Mouse (Mus musculus) naive thymus-derived CD4-positive, alpha-beta T cell, adult 2 months (primary cell): ENCODE measurements around the gene Zfp366.

Source experiments
- DNase-seq: peaks from one replicate; pipeline ENCODE4 v3.0.0-alpha.2; 2011; ENCODE audit warnings: low read depth

Zfp366 gene

GRCm38 (mm10) chr13:99254215-99254614 lies 69.6 kb downstream of the Zfp366 start:
- no peak for DNase-seq

GRCm38 (mm10) chr13:99254781-99255180 lies 70.2 kb downstream of the Zfp366 start:
- no peak for DNase-seq

GRCm38 (mm10) chr13:99256916-99257315 lies 72.3 kb downstream of the Zfp366 start:
- DNase-seq = no peak

DNA sequence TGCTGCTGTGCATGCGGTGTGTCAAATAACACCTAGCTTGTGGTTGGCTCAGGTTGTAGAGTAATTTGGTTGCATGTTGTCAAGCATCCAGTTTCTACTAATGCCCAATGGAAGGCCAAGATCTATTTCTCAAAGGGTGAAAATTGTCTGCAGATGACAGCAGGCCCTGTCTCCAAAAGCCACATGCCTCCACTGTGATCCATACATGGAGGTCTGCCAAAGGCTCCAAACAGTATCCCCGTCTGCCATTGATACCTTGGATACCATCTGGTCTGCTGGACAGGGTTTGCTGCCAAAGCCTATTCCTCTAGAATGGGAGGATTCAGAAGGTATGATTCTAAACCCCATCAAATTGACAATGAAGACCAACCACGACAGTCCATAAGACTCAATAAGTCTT lies 74.1 kb downstream of the Zfp366 start:
- DNase-seq = no peak

DNA sequence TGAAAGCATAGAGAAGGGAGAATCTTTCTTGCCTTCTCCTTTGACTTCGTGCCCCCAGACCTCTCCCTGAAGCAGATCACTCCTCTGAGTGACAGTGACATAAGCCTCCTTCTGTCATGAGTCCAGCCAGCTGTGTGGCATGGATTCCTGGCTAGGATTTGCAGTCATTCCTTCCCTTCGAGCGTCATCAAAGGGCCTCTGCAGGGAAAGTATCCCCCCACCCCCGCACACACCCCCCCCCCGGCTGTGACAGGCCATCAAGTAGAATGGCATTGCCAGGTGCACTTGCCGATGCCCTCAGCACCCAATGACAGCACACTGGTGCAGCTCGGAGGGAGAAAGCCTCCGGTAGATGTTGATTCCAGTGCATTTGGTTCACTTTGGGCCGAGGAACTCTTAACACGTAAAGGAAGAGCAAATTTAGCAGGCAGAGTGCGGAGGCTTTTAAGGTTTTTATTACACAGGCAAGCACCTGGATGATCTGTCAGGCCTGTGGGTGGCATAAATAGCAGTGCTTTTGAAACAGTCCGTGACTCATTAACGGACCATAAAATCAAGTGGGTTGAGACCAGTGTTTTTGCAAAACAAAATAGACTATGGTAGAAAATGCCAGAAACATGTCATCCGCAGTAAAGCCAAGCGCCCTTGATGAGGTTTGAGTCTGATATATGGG lies 75.0 kb downstream of the Zfp366 start:
- DNase-seq = no peak

- no peak for DNase-seq
Measured at GRCm38 (mm10) chr13:99262406-99262805, 77.8 kb downstream of the Zfp366 start.

DNA sequence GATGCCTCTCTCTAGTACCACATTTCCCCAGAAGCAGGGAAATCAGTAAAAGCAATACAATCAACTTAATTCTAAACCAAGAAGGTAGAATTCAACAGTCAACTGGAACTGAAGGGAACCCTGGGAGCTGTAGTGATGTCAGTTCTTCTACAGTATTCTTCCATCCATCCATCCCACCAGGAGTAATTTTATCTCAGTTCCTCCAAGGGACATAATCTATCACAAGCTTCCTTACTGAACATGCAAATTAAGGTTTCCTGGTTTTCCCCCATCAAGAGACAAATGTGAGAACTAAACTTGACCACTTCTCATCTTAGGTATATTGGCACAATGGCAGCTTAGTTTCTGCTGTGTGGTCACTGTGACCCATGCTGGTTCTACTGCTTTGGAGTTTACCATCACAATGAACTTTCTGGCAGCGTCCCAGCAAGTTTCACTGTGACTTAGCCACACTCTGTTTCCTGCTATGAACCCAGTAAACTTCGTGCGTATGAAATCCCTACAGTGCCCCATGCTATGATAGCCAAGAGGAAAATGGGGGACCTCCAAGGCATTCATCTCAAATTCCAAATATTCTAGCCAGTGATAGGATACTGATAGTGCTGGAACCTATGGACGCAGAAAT lies 78.6 kb downstream of the Zfp366 start:
- DNase-seq = no peak

DNA sequence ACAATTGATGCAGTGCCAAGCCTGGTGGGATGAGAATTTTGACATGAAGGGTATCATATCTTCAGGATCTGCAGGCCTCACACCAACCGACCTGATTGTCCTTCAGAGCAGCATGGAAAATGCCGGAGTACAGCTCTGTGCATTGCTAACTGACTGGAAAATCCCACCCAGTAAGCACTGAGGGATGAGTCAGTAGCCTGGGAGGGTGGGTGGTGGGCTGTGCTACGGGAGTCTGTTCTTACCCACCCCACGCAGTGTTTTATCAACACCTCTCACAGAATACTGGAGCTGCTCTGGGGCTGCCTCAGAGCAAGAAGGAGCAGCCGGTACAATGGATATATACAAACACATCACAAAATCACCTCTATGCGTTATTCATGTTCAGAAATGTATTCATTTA lies 79.9 kb downstream of the Zfp366 start:
- no peak for DNase-seq

GRCm38 (mm10) chr13:99272046-99272445 lies 87.4 kb downstream of the Zfp366 start:
- no peak for DNase-seq

GRCm38 (mm10) chr13:99277521-99277920 lies 92.9 kb downstream of the Zfp366 start:
- DNase-seq = no peak

DNA sequence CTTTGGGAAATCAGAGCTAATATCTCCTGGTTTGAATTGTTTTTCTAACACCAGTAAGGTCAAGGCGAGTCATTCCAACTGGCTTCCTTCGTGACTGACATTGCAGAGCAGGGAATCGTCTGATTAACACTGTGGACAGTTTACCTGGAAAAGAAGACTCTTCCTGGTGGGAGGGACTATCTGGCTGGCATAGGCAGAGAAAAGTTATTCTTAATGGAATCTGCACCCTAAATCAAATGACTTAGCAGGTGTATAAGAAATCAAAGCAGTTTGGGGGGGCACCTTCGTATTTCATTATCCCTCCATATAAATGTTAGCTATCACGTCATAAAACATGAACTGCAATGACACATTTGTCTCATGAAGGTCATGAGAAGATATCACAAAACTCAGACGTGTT lies 93.9 kb downstream of the Zfp366 start:
- DNase-seq = no peak

DNA sequence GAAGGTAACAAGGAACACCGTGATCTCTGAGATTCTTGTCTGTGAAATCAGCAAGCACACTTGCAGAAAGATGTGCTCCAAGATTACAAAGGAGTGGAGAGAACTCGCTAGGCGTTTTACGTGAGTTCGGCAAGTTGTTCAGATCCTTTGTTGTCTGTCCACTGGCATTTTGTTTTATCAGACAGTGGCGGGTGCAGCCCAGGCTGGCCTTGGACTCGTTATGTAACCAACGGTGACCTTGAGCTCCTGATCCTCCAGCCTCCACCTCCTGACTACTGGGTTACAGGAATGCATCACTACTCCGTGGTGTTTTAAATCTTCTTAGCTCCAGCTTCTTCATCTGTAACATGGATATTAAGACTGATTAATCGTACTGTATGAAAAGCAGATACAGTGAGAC lies 94.7 kb downstream of the Zfp366 start:
- no peak for DNase-seq

GRCm38 (mm10) chr13:99282961-99283360 lies 98.3 kb downstream of the Zfp366 start:
- DNase-seq = no peak

GRCm38 (mm10) chr13:99283916-99284315 lies 99.3 kb downstream of the Zfp366 start:
- no peak for DNase-seq

- DNase-seq = no peak
Measured at GRCm38 (mm10) chr13:99284400-99285160, 100.0 kb downstream of the Zfp366 start.

GRCm38 (mm10) chr13:99285241-99285640 lies 100.6 kb downstream of the Zfp366 start:
- DNase-seq = no peak

DNA sequence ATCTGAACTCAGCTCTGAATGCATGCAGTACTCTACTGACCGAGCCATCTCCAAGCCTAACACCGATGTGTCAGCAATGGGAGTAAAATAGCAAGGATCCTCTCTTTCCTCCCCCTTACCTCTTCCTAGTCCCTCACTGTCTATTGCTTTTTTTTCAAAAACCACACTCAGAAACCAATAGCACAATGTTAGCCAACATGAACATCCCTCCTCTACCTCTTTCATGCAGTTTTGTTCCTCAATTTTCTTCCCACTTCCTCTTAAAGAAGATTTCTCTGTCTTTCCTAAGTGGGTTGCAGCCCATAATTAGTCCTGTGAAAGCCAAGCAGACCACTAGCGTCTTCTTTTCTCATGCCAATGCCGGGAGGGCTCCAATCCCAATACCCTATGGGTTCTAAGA lies 102.6 kb downstream of the Zfp366 start:
- DNase-seq = no peak

DNA sequence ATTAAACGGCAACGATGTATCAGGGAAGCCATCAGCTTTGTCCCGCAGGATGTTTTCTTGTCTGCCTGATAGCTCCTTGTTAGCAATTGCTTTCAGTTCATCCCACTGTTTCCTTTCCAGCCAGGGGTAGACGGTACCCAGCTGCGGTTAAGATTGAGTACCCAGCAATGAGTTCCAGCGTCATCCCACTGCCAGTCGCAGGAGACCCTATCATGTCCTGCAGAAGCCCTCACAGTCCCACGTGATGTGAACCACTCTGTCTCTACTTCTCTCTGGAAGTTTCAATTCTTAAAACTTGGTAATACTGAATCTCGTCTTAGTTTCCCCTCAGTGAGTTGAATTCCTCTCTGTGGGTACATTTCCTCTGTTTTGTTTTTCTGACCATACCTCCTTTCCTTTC lies 103.2 kb downstream of the Zfp366 start:
- no peak for DNase-seq

DNA sequence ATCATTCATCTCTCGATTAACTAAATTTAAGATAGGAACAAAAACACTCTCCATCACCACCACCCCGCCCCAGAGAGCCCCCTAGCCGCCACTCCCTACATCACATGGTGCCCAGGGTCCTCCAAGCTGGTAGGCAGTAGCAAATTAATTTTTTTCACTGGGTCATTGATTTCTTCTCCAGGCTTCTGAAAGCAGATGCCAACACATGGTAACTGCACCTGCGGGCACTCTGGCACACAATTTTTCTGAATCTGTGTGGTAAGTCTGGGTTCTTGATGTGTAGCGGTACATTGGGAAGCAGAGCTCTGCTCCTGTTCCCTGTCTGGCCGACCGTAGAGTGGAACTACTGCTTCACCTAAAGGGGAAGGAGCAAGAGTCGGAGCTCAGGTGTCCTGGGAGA lies 106.1 kb downstream of the Zfp366 start:
- no peak for DNase-seq

DNA sequence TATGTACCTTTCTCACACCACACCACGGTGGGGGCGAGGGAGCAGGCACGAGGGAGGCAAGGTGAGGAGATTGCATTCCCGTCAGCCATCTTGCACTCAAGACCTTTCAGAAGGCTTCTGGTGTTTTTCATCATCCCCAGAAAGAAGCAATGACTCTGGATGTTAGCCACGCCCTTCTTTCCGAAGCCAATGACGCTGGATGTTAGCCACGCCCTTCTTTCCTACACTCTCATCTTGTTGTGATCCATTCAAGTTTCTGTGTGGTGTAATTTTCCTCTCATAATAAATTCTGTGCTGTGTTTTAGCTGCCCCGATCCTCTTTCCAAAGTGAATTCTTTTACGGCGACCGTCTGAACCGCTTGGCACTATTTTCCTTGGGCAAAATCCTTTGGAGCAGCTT lies 109.6 kb downstream of the Zfp366 start:
- no peak for DNase-seq

DNA sequence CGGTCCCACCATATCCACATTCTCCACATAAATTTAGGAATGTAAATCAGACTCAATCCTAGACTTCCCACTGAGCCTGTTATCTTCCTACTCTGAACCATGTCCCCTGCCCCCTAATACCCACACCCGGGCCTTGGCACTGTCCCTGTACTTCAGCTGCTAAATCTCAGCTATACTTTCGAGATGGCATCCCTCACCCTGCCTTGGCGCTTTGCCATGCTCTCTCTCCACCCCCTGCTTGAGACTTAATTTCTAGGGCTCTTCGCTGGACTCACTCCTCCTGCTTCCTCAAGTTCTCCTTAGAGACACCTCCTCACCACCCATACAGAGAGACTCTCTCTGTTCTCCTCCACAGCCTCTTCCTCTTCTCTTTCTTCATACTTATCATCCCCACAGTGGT lies 115.3 kb downstream of the Zfp366 start:
- no peak for DNase-seq
